Mouse (Mus musculus) heart, postnatal 36 days (tissue): ENCODE results near the gene Isoc2b. TPM values are rescaled to one million over a fixed set of nuclear protein-coding genes. Genes with fewer than 3 reads are reported as not detected.
"Not testable (repeated sequence)": the region's sequence is repeated elsewhere in the genome, so short reads cannot be mapped to it uniquely, and the experiment has no call there.

Experiments used
- DNase-seq, 2 experiments: peaks; one replicate each; pipeline ENCODE4 v3.0.0; 2021 to 2022
- intact Hi-C: fragments of 180-260 bp; cut with DNase I; formaldehyde crosslinking; loops from one replicate; pipeline ENCODE4 v1.15.1; 2025
- total RNA-seq, 2 experiments: library from RNA; stranded (reverse); gene quantifications; 2 replicates each; pipeline ENCODE4 v1.2.3; 2021

Gene Isoc2b
- total RNA-seq, result 1 to 10 TPM; 3.9 to 4.6 TPM

DNA sequence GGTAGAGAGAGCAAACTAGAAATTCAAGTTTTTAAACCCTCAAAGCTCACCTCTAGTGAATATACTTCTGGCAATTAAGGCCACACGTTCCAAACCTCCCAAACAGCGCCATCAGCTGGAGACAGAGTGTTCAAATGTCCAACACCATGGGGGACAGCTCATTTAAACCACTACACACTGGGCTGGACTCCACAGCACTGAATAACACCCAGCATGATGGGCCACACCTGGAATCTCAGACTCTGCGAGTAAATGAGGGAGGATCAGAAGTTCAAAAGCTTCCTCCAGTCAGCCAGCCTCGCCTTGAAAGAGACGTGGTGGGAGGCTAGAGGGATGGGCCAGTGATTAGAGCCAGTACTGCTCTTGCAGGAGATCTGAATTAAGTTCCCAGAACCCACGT lies at the start of gene Isoc2b:
Isoc2b (minus strand) TSS at position 126 of the 400 bp plus-strand sequence.
- intact Hi-C loops, result no loop called here
- DNase-seq, result no peak

DNA sequence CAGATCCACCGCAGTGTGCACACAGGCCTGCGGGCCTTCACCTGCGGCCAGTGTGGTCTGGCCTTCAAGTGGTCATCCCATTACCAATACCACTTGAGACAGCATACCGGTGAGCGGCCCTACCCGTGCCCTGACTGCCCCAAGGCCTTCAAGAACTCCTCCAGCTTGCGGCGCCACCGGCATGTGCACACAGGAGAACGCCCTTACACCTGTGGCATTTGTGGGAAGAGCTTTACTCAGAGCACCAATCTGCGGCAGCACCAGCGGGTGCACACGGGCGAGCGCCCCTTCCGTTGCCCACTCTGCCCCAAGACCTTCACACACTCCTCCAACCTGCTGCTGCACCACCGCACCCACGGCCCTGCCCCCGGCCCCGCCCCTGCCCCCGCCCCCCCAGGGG lies 49.0 kb upstream of the Isoc2b start:
- intact Hi-C loops, result no loop called here
- DNase-seq, result no peak

DNA sequence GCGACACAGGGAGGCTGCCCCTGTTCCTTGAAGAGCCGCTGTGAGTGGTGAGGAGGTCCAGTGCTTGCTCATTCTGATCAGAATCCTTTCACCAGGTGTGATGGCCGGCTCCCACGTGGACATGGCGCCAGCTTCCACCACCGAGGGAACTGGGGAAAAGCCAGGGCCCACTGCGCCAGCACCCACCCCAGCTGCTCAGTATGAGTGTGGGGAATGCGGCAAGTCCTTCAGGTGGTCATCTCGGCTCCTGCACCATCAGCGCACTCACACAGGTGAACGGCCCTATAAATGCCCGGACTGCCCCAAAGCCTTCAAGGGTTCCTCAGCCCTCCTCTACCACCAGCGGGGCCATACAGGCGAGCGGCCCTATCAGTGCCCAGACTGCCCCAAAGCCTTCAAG lies 48.6 kb upstream of the Isoc2b start:
- no peak for DNase-seq
- intact Hi-C loops, result no loop called here

DNA sequence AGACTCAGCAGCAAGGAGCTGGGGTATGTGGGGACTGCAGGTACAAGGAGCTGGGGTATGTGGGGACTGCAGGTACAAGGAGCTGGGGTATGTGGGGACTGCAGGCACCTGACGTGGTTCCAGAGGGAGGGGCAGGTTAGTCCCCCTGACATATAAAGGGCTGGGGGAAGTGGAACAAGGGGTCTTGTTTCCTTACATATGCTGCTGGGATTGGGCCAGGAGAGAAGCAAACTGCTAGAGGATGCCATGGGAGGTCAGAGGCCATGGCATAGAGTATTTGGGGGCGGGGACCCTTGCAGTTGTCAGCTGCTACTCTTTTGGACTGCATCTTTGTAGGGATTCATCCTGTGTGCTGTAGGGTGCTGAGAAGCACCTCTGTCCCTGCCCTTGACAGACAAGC lies 47.4 kb upstream of the Isoc2b start:
- intact Hi-C loops, result no loop called here

DNA sequence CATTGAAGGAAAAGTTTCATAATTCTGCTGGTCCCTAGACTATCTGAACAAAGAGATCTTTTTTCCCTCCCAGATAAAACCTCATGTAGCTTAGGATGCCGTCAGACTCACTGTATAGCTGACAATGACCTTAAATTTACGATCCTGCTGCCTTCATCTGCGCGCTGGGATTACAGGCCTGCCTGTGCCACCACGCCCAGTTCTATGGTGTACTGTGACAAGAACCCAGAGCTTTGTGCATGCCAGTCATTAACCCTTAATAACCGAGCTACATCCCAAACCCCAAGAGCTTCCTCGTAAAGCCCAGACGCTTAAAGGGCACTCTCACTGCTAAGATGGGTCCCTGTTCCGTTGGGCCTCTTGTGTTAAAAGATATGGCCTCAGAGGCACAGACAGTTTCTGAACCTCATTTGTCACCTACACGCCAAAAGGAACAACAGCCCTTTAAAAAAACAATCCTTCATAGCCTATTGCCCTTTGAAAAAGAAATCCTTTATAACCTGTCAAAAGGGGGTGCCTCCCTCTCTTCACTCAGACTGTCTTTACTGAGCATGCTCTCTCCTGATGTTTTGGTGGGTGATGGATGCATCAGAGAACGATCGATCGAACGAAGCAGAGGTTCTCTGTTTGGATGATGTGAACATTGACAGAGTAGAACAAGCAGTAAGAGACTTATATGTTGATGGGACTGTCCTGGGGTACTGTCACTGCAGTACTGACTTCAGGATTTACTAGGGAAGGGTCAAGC lies 45.8 kb upstream of the Isoc2b start:
- no peak for DNase-seq
- intact Hi-C loops, result loop anchor here (1.0 to 2.0 kb wide), 2 partner anchors 8 to 103 kb away; partner anchors contain the start of gene Ube2s

More for the DNA sequence above, 47.4 kb upstream of the Isoc2b start:
- no peak for DNase-seq

DNA sequence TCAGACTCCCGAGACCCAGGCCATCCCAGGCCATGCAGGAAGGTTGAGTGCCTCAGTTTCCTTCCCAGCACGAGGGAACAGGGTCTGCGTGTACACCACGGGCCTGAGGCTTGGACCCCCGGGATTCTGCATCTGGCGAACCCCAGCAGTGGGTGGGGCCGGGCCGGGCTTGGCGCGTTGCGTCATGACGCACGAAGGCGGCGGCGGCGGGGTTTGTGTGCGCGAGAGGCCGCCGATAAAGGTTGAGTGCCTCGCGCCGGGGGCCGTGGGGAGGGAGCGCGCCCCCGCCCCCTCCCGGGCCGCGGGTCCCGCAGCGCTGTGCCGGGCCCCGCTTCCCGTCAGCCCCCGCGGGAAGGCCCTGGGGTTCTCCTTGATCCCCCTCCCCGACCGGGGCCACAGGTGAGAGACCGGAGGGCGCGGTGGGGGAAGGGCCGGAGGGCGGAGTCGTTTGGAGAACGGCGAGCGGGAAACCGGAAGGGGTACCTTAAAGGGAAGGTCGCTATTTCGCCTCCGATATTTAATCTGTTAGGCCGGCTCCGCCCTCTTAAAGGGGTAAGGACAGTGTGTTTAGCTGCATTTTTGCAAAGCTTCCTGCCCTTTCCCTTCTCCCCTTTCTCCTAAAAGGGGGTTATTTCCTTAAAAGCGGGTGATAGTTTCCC lies 45.1 kb upstream of the Isoc2b start, which contains the start of gene Zfp628:
Zfp628 (plus strand) TSS at position 211 of the 659 bp plus-strand sequence.
- peak; percentile 93 to 97 for DNase-seq
- intact Hi-C loops, result loop anchor here (1.0 to 2.0 kb wide), 2 partner anchors 9 to 102 kb away; partner anchors contain the start of gene Ube2s

DNA sequence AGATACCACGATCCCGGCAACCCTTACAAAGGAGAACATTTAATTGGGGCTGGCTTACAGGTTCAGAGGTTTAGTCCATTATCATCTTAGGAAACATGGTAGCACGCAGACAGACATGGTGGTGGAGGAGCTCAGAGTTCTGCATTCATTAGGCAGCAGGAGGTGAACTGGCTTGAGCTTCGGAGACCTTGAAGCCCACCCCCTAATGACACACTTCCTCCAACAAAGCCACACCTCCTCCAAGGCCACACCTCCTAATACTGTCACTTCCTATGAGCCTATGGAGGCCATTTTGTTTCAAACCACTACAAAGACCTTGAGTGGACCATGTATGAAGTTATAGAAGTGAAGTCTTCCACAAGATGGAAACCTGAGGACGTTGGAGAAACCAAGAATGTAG lies 42.2 kb upstream of the Isoc2b start:
- no peak for DNase-seq
- intact Hi-C loops, result no loop called here

DNA sequence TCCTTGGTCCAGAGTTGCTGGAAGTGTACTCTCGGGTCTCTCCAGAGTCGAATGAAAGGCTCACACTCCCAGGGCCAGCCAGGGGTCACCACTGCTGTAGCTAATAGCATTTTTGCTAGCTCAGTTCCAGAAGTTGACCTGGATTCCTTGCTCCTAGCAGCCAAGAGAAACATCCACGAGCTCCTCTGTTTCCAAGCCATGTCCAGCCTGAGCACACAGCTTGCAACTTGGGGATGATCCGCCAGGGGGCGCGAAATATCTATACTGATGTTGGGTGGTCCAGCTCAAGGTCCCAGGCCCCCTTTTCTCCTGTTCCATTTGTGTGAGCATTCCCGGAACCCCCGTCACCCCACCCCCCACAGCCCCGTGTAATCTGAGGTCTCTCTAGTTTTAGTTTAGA lies 41.5 kb upstream of the Isoc2b start:
- intact Hi-C loops, result loop anchor here (1.0 kb wide), 1 partner anchor 29 kb away; no protein-coding TSS in a partner anchor
- DNase-seq, result peak; percentile 57 to 80

DNA sequence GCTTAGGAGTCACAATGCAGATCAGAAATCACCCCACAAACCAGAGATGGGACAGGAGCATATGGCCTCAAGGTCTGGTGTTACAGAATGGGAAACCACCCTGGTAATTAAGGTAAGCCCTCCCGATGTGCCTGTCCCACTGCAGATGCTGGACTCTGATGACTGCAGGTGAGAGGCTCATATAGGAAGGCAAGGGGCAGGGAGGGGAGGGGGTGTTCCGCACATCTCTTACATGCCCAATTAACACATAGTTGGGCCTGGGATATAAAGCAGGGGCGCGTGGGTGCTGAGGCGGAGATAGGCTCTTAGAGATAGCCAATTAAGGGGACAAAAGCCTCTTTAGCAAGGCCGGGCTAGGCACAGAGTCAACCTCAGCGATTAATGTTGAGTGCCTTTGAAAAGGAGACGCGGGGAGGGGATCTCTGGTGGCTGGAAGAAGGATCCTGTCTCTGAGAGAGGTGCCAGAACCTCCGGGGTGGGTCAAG lies 36.5 kb upstream of the Isoc2b start, which contains the start of gene Gm36210:
Gm36210 (minus strand) TSS at position 51 of the 485 bp plus-strand sequence.
- intact Hi-C loops, result no loop called here
- DNase-seq, result no peak

DNA sequence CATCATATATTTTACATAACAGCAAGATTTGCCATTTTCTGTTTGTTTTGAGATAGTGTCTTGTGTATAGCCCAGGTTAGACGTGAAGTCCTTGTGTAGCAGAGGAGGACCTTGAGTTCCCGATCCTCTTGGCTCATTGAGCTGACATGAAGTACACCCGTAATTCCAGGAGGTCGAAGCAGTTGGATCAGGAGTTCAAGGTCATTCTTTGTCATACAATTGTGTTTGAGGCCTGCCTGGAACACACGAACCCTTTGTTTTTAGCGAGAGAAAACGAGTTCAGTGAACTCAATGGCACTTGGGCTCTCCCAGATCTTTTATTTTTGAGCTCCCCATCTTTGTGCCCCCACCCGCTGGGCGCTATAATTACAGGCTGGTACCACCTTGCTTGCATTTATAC lies 32.3 kb upstream of the Isoc2b start:
- intact Hi-C loops, result no loop called here
- no peak for DNase-seq

DNA sequence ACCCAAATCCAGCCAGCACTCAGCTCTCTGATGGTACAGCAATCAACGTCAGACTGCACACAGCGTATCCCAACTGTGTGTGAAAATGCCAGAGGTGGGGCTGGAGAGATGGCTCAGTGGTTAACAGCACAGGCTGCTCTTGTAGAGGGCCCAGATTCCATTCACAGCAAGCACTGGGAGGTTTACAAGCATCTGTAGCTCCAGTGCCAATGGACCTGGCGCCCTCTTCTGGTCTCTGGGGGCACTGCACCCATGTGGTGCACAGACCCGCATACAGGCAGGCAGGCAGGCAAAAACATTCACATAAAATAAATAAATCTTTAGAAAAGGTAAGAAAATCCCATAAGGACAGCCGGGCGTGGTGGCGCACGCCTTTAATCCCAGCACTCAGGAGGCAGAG lies 31.1 kb upstream of the Isoc2b start:
- intact Hi-C loops, result no loop called here
- DNase-seq, result peak in 1 of 2 experiments; percentile 25

DNA sequence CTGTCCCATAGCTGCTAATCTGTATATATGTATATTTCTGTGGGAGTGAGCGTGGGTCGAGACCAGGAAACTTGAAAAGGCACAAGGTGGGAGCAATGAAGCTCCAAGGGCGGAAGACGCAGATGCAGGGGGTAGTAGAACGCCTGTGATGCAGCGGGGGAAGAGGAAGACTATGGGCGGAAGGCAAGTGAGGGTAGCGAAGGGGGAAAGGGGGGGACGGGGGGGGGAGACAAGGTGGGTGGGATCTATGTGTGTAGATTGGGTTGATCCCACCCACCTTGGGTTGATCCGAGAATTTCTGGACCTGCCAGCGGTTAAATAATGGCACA lies 30.4 kb upstream of the Isoc2b start:
- DNase-seq, result no peak
- intact Hi-C loops, result no loop called here

DNA sequence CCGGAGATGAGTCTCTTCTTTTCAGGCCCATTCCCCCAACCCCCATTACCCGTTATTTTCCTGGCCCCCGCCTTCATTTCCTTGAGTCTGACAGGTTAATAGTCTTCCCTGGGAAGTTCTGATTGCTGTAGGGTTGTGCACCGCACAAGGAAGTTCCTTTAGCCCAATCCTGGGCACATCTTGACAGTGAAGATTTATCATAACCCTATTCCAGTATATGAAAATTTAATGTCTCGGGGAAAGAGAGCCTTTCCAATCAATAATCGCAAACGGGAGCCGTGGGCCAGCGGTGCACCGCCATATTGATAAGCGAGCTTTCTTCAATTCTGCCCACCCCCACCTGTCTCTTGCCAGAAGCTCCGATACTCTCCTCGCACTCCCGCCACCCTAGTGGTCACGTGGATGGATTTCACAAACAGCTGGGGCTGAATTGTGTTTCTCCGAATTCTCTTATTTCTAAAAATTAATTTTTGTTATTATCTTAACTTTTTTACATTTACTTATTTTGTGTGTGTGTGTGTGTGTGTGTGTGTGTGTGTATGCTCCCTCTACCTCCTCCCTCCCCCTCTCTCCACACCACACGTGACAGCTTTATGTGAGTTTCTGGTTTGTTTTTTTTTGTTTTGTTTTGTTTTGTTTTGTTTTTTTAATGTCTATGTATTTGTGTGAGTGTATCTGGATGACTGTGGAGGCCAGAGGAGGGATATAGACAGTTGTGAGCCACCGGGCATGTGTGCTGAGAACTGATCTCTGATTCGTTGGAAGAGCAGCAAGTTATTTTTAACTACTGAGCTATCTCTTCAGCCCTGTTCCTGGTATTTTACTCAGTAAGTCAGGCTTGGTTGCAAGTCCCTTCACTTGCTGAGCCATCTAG lies 29.8 kb upstream of the Isoc2b start:
- intact Hi-C loops, result no loop called here
- DNase-seq, result peak; percentile 32 to 53

DNA sequence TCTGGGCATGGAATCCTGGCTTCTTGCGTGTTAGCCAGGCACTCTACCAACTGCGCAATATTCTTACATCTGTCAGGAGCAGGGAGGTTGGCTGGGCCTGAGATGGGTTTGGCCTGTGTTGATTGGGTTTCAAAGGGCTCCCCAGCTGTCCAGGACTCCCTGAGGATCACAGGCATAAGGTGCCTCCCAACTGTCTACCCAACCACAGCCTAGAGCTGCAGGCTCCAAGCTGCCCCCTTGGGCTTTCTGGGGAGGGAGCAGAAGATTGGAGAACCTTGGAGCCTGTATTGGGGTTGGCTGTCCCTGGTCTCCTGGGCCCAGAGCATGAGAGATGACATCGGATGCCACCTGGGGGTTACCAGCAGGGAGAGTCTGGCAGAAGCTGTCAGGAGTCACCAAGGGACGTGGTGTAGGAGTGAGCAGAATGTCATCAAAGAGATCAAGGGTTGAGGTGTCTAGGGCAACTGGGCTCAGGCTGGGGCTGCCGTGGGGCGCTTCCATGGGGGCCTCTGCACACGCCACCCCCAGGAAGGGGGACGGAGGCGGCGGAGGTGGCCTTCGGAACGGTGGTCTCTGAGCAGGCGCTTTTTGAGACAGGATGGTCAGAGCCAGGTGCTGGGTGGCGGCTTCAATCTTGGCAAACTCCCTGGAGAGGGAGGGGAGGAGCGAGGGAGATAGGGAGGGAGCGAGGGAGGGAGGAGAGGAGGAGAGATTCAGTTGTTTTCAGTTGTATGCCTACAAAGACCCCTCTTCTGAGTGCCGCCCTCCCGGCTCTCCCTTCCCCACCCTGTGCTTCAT lies 29.0 kb upstream of the Isoc2b start:
- no peak for DNase-seq
- intact Hi-C loops, result no loop called here

DNA sequence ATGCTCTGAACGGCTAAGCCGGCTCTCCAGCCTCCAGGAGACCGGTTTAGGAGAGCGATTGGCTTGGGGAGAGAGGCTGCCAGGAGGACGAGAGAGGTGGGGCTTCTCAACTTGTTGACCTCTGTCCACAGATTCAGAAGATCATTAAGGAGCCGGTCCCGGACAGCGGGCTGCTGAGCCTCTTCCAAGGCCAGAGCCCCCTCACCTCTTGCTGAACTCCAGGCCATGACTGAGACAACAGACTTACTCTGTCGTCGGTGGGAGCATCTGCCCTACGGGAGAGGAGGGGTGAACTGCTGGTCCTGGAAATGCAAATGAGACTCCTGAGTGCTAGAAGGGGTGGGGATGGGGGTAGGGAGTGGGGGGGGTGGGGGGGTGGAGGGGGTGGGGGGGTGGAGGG lies 25.1 kb upstream of the Isoc2b start:
- intact Hi-C loops, result no loop called here

DNA sequence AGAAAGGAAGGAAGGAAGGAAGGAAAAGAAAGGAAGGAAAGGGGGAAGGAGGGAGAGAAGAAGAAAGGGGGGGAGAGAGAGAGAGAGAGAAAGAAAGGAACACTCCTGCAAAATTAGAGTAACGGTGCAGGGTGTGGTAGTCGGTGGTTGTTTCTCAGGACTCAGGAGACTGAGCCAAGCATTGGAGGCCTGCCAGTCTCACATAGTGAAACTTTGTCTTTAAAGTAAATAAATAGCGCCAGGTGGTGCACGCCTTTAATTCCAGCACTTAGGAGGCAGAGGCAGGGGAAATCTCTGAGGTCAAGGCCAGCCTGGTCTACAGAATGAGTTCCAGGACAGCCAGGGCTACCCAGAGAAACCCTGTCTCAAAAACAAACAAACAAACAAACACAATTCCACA lies 16.6 kb upstream of the Isoc2b start:
- peak in 1 of 2 experiments; percentile 25 for DNase-seq
- intact Hi-C loops, result no loop called here

More for the DNA sequence above, 25.1 kb upstream of the Isoc2b start:
- no peak for DNase-seq

DNA sequence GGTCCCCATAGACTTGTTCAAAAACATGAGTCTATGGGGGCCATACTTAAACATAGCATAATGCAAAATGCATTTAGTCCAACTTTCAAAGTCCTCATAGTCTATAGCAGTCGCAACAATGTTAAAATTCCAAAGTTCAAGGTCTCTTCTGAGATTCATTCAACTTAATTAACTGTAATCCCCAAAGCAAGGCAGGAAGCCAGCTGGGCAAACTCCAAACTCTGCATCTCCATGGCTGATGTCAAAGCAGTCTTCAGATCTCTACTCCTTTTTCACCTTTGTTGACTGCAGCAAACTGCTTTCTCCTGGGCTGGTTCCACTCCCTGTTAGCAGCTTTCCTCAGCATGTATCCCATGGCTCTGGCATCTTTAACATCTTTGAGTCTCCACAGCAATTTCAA lies 9.0 kb upstream of the Isoc2b start:
- DNase-seq, intact Hi-C loops: not testable (repeated sequence)

DNA sequence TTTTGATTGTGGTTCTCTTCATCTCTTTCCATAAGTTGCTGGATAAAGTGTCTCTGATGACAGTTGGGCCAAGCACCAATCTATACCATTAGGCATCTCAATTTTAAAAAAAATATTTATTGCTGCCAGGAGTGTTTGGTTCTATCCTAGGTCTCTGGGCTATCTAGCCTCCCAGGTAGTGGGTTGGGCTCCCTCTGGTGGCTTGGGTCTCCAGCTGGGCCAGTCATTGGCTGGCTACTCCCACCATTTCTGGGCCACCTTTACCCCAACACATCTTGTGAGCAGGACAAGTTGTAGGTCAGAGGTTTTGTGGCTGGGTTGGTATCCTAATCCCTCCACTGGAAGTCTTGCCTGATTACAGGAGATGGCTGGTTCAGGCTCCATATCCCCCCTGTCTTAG lies 8.1 kb upstream of the Isoc2b start:
- DNase-seq, result no peak
- intact Hi-C loops, result no loop called here

DNA sequence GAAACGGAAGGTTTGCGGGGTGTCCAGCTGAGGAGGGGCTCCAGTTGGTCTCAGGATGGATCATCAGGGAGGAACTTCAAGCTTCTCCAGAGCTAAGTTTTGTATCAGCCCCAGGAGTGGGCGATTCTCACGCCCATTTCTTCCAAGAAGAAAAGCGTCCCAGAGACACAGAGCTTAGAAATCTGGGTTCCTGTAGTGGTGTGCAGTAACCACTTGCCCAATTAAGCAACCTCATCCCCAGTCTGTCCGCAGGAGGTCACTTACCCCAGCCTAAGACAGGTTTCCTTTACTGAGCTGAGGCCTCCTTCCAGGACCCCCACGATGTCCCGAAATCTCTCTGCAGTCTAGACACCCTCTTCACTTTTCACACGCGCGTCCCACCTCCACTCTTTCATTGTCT lies 7.2 kb upstream of the Isoc2b start:
- intact Hi-C loops, result no loop called here
- no peak for DNase-seq

DNA sequence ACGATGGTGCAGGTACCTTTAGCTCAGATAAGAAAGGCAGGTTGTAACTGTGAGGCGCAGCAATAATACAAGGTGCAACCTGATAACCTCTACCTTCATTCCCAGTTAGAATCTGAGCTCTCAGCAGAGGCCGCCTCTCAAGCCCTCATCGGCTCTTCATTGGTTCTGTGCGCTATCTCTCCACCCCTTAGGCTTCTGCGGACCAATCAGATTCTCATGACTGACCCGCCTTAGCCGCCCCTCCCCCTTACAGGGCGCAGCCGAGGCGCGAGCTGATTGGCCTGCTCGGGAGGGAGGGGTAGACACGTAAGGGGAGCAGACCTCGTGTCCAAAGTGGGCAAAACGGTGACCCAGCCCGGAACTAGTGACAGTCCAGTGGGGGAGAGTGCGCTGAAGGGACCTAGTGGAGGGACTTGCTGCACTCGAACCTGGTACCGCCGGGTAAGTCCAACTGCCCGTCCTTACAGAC lies 6.7 kb upstream of the Isoc2b start, which contains the start of gene Isoc2a:
Isoc2a (plus strand) TSS at position 401 of the 469 bp plus-strand sequence.
- peak; percentile 80 to 82 for DNase-seq
- intact Hi-C loops, result no loop called here
